Mouse (Mus musculus) retina, adult 2 months (tissue): ENCODE results near the gene 1700020N15Rik.
"Not testable (repeated sequence)": the region's sequence is repeated elsewhere in the genome, so short reads cannot be mapped to it uniquely, and the experiment has no call there.

Source experiments
- DNase-seq: peaks from one replicate; pipeline ENCODE4 v3.0.0-alpha.2; 2012; ENCODE audit warnings: low read depth, low spot score

Gene 1700020N15Rik

GRCm38 (mm10) chrX:69945000-69945399, at the start of gene 1700020N15Rik:
1700020N15Rik (plus strand) TSS chrX:69945300.
- DNase-seq: not testable (repeated sequence)

GRCm38 (mm10) chrX:69976790-69977579, 31.9 kb downstream of the 1700020N15Rik start:
- no peak for DNase-seq
